ENCODE assay signal across 9 mouse cellular contexts in the genomic region with DNA sequence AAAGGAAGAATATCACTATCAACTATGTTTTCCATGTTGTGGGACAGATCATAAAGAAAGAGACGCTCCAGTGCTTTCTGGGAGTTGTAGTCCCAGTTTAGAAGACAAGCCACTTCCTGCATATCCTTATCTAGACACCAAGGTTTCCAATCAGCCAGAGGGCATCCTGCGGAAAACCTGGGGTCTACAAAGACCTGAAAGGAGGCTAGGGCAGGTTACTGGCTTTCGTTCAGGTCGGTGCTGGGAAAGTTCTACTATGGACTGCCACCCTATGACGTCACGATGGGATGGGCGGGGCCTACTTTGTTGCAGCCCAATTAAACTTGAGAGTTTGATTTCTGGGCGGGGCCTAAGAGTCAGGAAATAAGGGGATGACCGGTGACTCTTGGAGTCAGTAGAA. TPM values are rescaled to one million over a fixed set of nuclear protein-coding genes. Genes with fewer than 3 reads are reported as not detected.
DNase-seq lines count a peak whose midpoint lies in the region; ATAC-seq lines count a peak whose summit lies in the region.
"Had no signal": no experiment of that assay in that cellular context is flagged by ENCODE, and none has a peak within 500 bp of the region (broad histone marks: within the 10 kb centered on the region; RNA-seq: fewer than 3 reads in every experiment).

A gene (plus strand): TSS at position 369 of the 400 bp plus-strand sequence.

- no peak within 1 kb of the TSS for H3K9ac ChIP-seq in kidney, embryonic 14.5 days (ENCODE audit: low read depth, low read length)

- no peaks in the 10 kb centered on the region for H3K9me3 ChIP-seq in kidney, embryonic 14.5 days (ENCODE audit: control insufficient read depth, low read length)
- no peaks in the 10 kb centered on the region for H3K9me3 ChIP-seq in heart, embryonic 10.5 days

- H3K36me3 ChIP-seq in kidney, embryonic 14.5 days (ENCODE audit: control insufficient read depth, insufficient read depth, low read length), result no peaks in the 10 kb centered on the region
- no peaks in the 10 kb centered on the region for H3K36me3 ChIP-seq in heart, embryonic 10.5 days

- peaks cover 6% of the 10 kb centered on the region for H3K4me1 ChIP-seq in kidney, embryonic 14.5 days (ENCODE audit: control insufficient read depth, insufficient read depth, low read length)
- peaks cover 8% of the 10 kb centered on the region for H3K4me1 ChIP-seq in heart, embryonic 10.5 days

- H3K4me2 ChIP-seq in kidney, embryonic 14.5 days (replicated peaks; ENCODE audit: low read depth, low read length), result no peak within 1 kb of the TSS

- WGBS in kidney, embryonic 14.5 days, result 35% methylated on average over 9 of the region's 9 CpGs
- whole genome bisulfite sequencing in heart, embryonic 10.5 days, result 16% methylated on average over 9 of the region's 9 CpGs

- H3K4me3 ChIP-seq in kidney, embryonic 14.5 days (ENCODE audit: low read length), result no peak within 1 kb of the TSS
- H3K4me3 ChIP-seq in heart, embryonic 10.5 days, result peak within 1 kb of the TSS; percentile 10; the same call in 1 of the 2 replicates
- H3K4me3 ChIP-seq: myocyte had no signal

- ATAC-seq in kidney, embryonic 14.5 days (ENCODE audit: low FRiP score, low TSS enrichment), result no peak
- ATAC-seq in megakaryocyte progenitor cell, adult 5-6 weeks (replicated peaks; ENCODE audit: poor library complexity), result peak; percentile 54; the same call in 1 of the 2 replicates

- H3K27ac ChIP-seq in kidney, embryonic 14.5 days (ENCODE audit: low read depth, low read length), result no peak within 1 kb of the TSS
- no peak within 1 kb of the TSS for H3K27ac ChIP-seq in heart, embryonic 10.5 days

- peaks cover 22% of the 10 kb centered on the region for H3K27me3 ChIP-seq in kidney, embryonic 14.5 days (ENCODE audit: control insufficient read depth, insufficient read depth, low read length)
- peaks cover 71% of the 10 kb centered on the region for H3K27me3 ChIP-seq in heart, embryonic 10.5 days (ENCODE audit: insufficient read depth, poor library complexity, severe bottlenecking)

- peak; percentile 74 for DNase-seq in kidney, postnatal 10 days
- peak; percentile 44 for DNase-seq in NIH3T3 (ENCODE audit: low read depth)
- DNase-seq in heart, embryonic 10.5 days (ENCODE audit: low spot score), result peak; percentile 82
- no peak for DNase-seq in urinary bladder, adult 2 months (ENCODE audit: low spot score)
- DNase-seq in right cerebral cortex, postnatal 10 days (ENCODE audit: low spot score in 2 of 2), result no peak

RNA-seq across cellular contexts. Expression of the gene that starts here (rescaled TPM):
- polyA plus RNA-seq in kidney, embryonic 14.5 days (2014; fragmentation: Nextera tagmentation; extraction: Ambion mirVana), result 0.11 and 0.23 TPM in 2 replicates
- polyA plus RNA-seq in heart, embryonic 10.5 days (2016; fragmentation: Nextera tagmentation; extraction: Ambion mirVana), result 0.25 and 0.49 TPM in 2 replicates
- 0.32 TPM in 1 of 2 replicates, not detected in the other for total RNA-seq in megakaryocyte progenitor cell, adult 5-6 weeks (2015)
- total RNA-seq in megakaryocyte progenitor cell, adult 5-6 weeks (2017), result 0.24 TPM in 1 of 2 replicates, not detected in the other
- polyA plus RNA-seq in urinary bladder, adult 2 months (2012; rRNA removed), result 0.23 and 0.27 TPM in 2 replicates
- total RNA-seq: layer of hippocampus, postnatal 25 days had no signal
- polyA plus RNA-seq: myocyte had no signal

Comparison
In these comparisons a context has a peak if more than half of its experiments do, and no peak if none do; other contexts are left out.
1. Peak in DNase-seq and H3K4me3 ChIP-seq in heart, embryonic 10.5 days; RNA of the gene not detected or under 1 TPM.
2. Peak in ATAC-seq in megakaryocyte progenitor cell, adult 5-6 weeks; RNA of the gene not detected or under 1 TPM.
3. DNase-seq: peak in kidney, postnatal 10 days (single experiment) and NIH3T3 (single experiment); none in urinary bladder, adult 2 months (single experiment) and right cerebral cortex, postnatal 10 days (0 of 2).